Mouse (Mus musculus): ENCODE measurements at regions not wholly inside any gene's neighbourhood (a gene's known extent, or its start where the extent isn't known, plus 50 kb on each side); places are given as distances from the start of the nearest gene placed in this dataset.
A peak's percentile ranks its signal among the peaks of the same experiment; 100 is the strongest.

- Histone ChIP-seq H3K27ac (ENCODE audit: insufficient read depth, low read length) (no peak overlapping the region), H3K4me1 (ENCODE audit: control insufficient read depth, insufficient read depth, low read length) (peaks cover 5% of the 10 kb centered on the region), H3K4me3 (ENCODE audit: insufficient read depth, low read length) (no peak overlapping the region)
- TF ChIP-seq POLR2A (IDR thresholded peaks at IDR 0.05; ENCODE audit: extremely low read depth, insufficient read depth, low read length) (no peak), CTCF (IDR thresholded peaks at IDR 0.05; ENCODE audit: extremely low read depth, insufficient read depth, low read length) (no peak)
Measured at GRCm38 (mm10) chr17:47171801-47172200, 161.4 kb upstream of the Ubr2 start.

GRCm38 (mm10) chr17:47170978-47171593 is 160.7 kb upstream of the Ubr2 start:
- no peak for TF ChIP-seq CTCF (IDR thresholded peaks at IDR 0.05; ENCODE audit: extremely low read depth, insufficient read depth, low read length)
- TF ChIP-seq POLR2A (IDR thresholded peaks at IDR 0.05; ENCODE audit: extremely low read depth, insufficient read depth, low read length), result no peak
- peaks cover 5% of the 10 kb centered on the region for H3K4me1 ChIP-seq (ENCODE audit: control insufficient read depth, insufficient read depth, low read length)
- H3K4me3 ChIP-seq (ENCODE audit: insufficient read depth, low read length), result no peak overlapping the region
- H3K27ac ChIP-seq (ENCODE audit: insufficient read depth, low read length), result no peak overlapping the region

GRCm38 (mm10) chr17:47168105-47168504 is 157.7 kb upstream of the Ubr2 start:
- Histone ChIP-seq H3K4me3 (ENCODE audit: insufficient read depth, low read length) (no peak overlapping the region), H3K27ac (ENCODE audit: insufficient read depth, low read length) (no peak overlapping the region), H3K4me1 (ENCODE audit: control insufficient read depth, insufficient read depth, low read length) (peaks cover 4% of the 10 kb centered on the region)
- TF ChIP-seq POLR2A (IDR thresholded peaks at IDR 0.05; ENCODE audit: extremely low read depth, insufficient read depth, low read length), result no peak
- TF ChIP-seq CTCF (IDR thresholded peaks at IDR 0.05; ENCODE audit: extremely low read depth, insufficient read depth, low read length), result no peak

GRCm38 (mm10) chr17:47163677-47164340 is 153.5 kb upstream of the Ubr2 start:
- Histone ChIP-seq H3K27ac (ENCODE audit: insufficient read depth, low read length) (no peak overlapping the region), H3K4me3 (ENCODE audit: insufficient read depth, low read length) (no peak overlapping the region), H3K4me1 (ENCODE audit: control insufficient read depth, insufficient read depth, low read length) (peaks cover 6% of the 10 kb centered on the region; the same call in 1 of the 2 replicates)
- TF ChIP-seq CTCF (IDR thresholded peaks at IDR 0.05; ENCODE audit: extremely low read depth, insufficient read depth, low read length) (no peak), POLR2A (IDR thresholded peaks at IDR 0.05; ENCODE audit: extremely low read depth, insufficient read depth, low read length) (no peak)

- TF ChIP-seq POLR2A (IDR thresholded peaks at IDR 0.05; ENCODE audit: extremely low read depth, insufficient read depth, low read length), result no peak
- TF ChIP-seq CTCF (IDR thresholded peaks at IDR 0.05; ENCODE audit: extremely low read depth, insufficient read depth, low read length), result no peak
- Histone ChIP-seq H3K27ac (ENCODE audit: insufficient read depth, low read length) (no peak overlapping the region), H3K4me3 (ENCODE audit: insufficient read depth, low read length) (no peak overlapping the region), H3K4me1 (ENCODE audit: control insufficient read depth, insufficient read depth, low read length) (peaks cover 6% of the 10 kb centered on the region; the same call in 1 of the 2 replicates)
Measured at GRCm38 (mm10) chr17:47162459-47162858, 152.1 kb upstream of the Ubr2 start.

GRCm38 (mm10) chr17:47156237-47156636 is 145.9 kb upstream of the Ubr2 start:
- H3K4me3 ChIP-seq (ENCODE audit: insufficient read depth, low read length), result no peak overlapping the region
- TF ChIP-seq CTCF (IDR thresholded peaks at IDR 0.05; ENCODE audit: extremely low read depth, insufficient read depth, low read length) (no peak), POLR2A (IDR thresholded peaks at IDR 0.05; ENCODE audit: extremely low read depth, insufficient read depth, low read length) (no peak)
- H3K4me1 ChIP-seq (ENCODE audit: control insufficient read depth, insufficient read depth, low read length), result peaks cover 3% of the 10 kb centered on the region; the same call in 1 of the 2 replicates
- no peak overlapping the region for H3K27ac ChIP-seq (ENCODE audit: insufficient read depth, low read length)

GRCm38 (mm10) chr17:47151557-47152278 is 141.4 kb upstream of the Ubr2 start:
- peaks cover 6% of the 10 kb centered on the region for H3K4me1 ChIP-seq (ENCODE audit: control insufficient read depth, insufficient read depth, low read length)
- peak overlapping the region; percentile 89 for H3K27ac ChIP-seq (ENCODE audit: insufficient read depth, low read length)
- TF ChIP-seq POLR2A (IDR thresholded peaks at IDR 0.05; ENCODE audit: extremely low read depth, insufficient read depth, low read length) (no peak), CTCF (IDR thresholded peaks at IDR 0.05; ENCODE audit: extremely low read depth, insufficient read depth, low read length) (no peak)
- H3K4me3 ChIP-seq (ENCODE audit: insufficient read depth, low read length), result peak overlapping the region; percentile 29

- peak overlapping the region; percentile 29 for H3K4me3 ChIP-seq (ENCODE audit: insufficient read depth, low read length)
- peak overlapping the region; percentile 81 for H3K27ac ChIP-seq (ENCODE audit: insufficient read depth, low read length)
- H3K4me1 ChIP-seq (ENCODE audit: control insufficient read depth, insufficient read depth, low read length), result peaks cover 6% of the 10 kb centered on the region
- no peak for TF ChIP-seq POLR2A (IDR thresholded peaks at IDR 0.05; ENCODE audit: extremely low read depth, insufficient read depth, low read length)
- no peak for TF ChIP-seq CTCF (IDR thresholded peaks at IDR 0.05; ENCODE audit: extremely low read depth, insufficient read depth, low read length)
Measured at GRCm38 (mm10) chr17:47151193-47151556, 140.8 kb upstream of the Ubr2 start.

- Histone ChIP-seq H3K4me3 (ENCODE audit: insufficient read depth, low read length) (no peak overlapping the region), H3K27ac (ENCODE audit: insufficient read depth, low read length) (peak overlapping the region; percentile 81), H3K4me1 (ENCODE audit: control insufficient read depth, insufficient read depth, low read length) (peaks cover 6% of the 10 kb centered on the region)
- no peak for TF ChIP-seq CTCF (IDR thresholded peaks at IDR 0.05; ENCODE audit: extremely low read depth, insufficient read depth, low read length)
- no peak for TF ChIP-seq POLR2A (IDR thresholded peaks at IDR 0.05; ENCODE audit: extremely low read depth, insufficient read depth, low read length)
Measured at GRCm38 (mm10) chr17:47150636-47151035, 140.3 kb upstream of the Ubr2 start.

Measured in cortical plate, adult 2 months (tissue).